Mouse (Mus musculus) thymus, adult 2 months (tissue): ENCODE measurements around the gene Ntsr1.

Experiments used
- CTCF ChIP-seq: fragments of 200-500 bp; IDR thresholded peaks from 2 replicates; pipeline ENCODE4 v1.5.1; 2012; ENCODE audit warnings: mild to moderate bottlenecking, control low read depth, low read length, moderate library complexity, borderline replicate concordance; ENCODE audit not compliant: control insufficient read depth, poor library complexity, insufficient read depth; ENCODE audit errors: extremely low read depth
- POLR2A ChIP-seq: fragments of 200-500 bp; IDR thresholded peaks from 2 replicates; pipeline ENCODE4 v1.6.1; 2012; ENCODE audit warnings: mild to moderate bottlenecking, low read length, control low read depth, moderate library complexity; ENCODE audit not compliant: control insufficient read depth, poor library complexity, insufficient read depth; ENCODE audit errors: extremely low read depth

DNA sequence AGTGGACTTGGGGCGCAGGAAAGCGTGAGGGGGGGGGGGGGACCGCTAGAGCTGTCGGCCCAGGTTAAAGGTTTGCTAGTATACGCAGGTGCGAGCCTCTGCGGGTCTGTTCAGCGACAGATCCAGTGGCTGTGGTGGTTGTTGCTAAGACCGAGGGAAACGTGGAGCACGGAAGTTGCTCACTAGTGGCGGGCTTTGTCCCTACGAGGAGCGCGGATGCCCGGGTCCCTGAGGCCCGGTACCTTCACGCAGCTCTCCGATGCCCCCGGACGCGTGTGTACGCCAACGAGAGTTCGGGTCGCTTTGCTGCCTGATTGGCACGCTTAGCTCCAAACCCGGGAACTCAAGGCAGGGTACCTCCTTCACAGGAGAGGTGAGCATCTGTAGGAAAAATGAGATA is 43.1 kb upstream of the Ntsr1 start:
- TF ChIP-seq POLR2A (no peak), CTCF (no peak)
